Mouse (Mus musculus): ENCODE data around the gene Defb22. TPM values are rescaled to one million over a fixed set of nuclear protein-coding genes. Genes with fewer than 3 reads are reported as not detected.
A peak's percentile ranks its signal among the peaks of the same experiment; 100 is the strongest.

The Defb22 gene
- polyA plus RNA-seq, 1 experiment = not detected

GRCm38 (mm10) chr2:152500204-152500862, 10.4 kb upstream of the Defb22 start:
- H3K4me3 ChIP-seq (ENCODE audit: insufficient read depth, poor library complexity, severe bottlenecking) = no peak overlapping the region
- no peaks in the 10 kb centered on the region for H3K79me2 ChIP-seq (ENCODE audit: control insufficient read depth, insufficient read depth)
- H3K36me3 ChIP-seq (ENCODE audit: control insufficient read depth, insufficient read depth) = no peaks in the 10 kb centered on the region
- H3K79me3 ChIP-seq (ENCODE audit: low read depth) = no peaks in the 10 kb centered on the region
- TF ChIP-seq MYOG (IDR thresholded peaks at IDR 0.05; ENCODE audit: control insufficient read depth, extremely low read depth, insufficient read length) = no peak
- no peak for TF ChIP-seq FOSL1 (IDR thresholded peaks at IDR 0.05; ENCODE audit: insufficient read depth, low read length, poor library complexity, severe bottlenecking)
- no peak for TF ChIP-seq CEBPB (IDR thresholded peaks at IDR 0.05; ENCODE audit: low read depth)
- no peak for TF ChIP-seq MYOD1 (IDR thresholded peaks at IDR 0.05; ENCODE audit: control insufficient read depth, insufficient read length, low read depth)
- TF ChIP-seq MAX (IDR thresholded peaks at IDR 0.05) = no peak
- TF ChIP-seq CTCF (IDR thresholded peaks at IDR 0.05; ENCODE audit: control insufficient read depth, insufficient read depth, insufficient read length) = no peak
- TF ChIP-seq USF1 (IDR thresholded peaks at IDR 0.05; ENCODE audit: low read depth) = no peak
- no peak overlapping the region for H3ac ChIP-seq (ENCODE audit: control insufficient read depth, insufficient read length, low read depth)
- no peaks in the 10 kb centered on the region for H3K27me3 ChIP-seq (ENCODE audit: control insufficient read depth, insufficient read depth, insufficient read length)

DNA sequence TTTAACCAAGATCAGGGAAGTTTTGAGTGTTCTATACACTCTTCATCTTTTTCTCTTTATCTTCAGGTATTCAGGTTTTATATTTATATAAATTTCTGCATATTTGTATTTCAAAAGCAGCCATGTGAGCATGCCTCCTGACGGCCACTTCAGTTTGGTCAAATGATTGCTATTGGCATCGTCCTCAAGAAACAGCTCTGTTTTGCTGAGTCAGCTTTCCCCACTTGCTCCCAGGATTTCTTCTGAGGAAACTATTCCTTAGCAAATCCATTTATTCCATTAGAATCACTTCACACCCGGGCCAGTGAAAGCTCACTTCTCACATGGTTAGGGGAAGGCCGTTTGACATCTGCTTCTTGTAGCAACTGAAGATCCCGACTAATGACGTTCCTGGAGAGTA, 8.1 kb upstream of the Defb22 start:
- H3K79me3 ChIP-seq (ENCODE audit: low read depth) = no peaks in the 10 kb centered on the region
- H3K79me2 ChIP-seq (ENCODE audit: control insufficient read depth, insufficient read depth) = no peaks in the 10 kb centered on the region
- TF ChIP-seq MAX (IDR thresholded peaks at IDR 0.05) (no peak), CTCF (IDR thresholded peaks at IDR 0.05; ENCODE audit: control insufficient read depth, insufficient read depth, insufficient read length) (no peak), MYOG (IDR thresholded peaks at IDR 0.05; ENCODE audit: control insufficient read depth, extremely low read depth, insufficient read length) (no peak), MYOD1 (IDR thresholded peaks at IDR 0.05; ENCODE audit: control insufficient read depth, insufficient read length, low read depth) (no peak), CEBPB (IDR thresholded peaks at IDR 0.05; ENCODE audit: low read depth) (no peak), FOSL1 (IDR thresholded peaks at IDR 0.05; ENCODE audit: insufficient read depth, low read length, poor library complexity, severe bottlenecking) (no peak), USF1 (IDR thresholded peaks at IDR 0.05; ENCODE audit: low read depth) (no peak)
- H3K4me3 ChIP-seq (ENCODE audit: insufficient read depth, poor library complexity, severe bottlenecking) = no peak overlapping the region
- H3ac ChIP-seq (ENCODE audit: control insufficient read depth, insufficient read length, low read depth) = no peak overlapping the region
- no peaks in the 10 kb centered on the region for H3K27me3 ChIP-seq (ENCODE audit: control insufficient read depth, insufficient read depth, insufficient read length)
- no peaks in the 10 kb centered on the region for H3K36me3 ChIP-seq (ENCODE audit: control insufficient read depth, insufficient read depth)

- Histone ChIP-seq H3ac (ENCODE audit: control insufficient read depth, insufficient read length, low read depth) (no peak overlapping the region), H3K79me3 (ENCODE audit: low read depth) (no peaks in the 10 kb centered on the region), H3K4me3 (ENCODE audit: insufficient read depth, poor library complexity, severe bottlenecking) (no peak overlapping the region), H3K36me3 (ENCODE audit: control insufficient read depth, insufficient read depth) (no peaks in the 10 kb centered on the region), H3K79me2 (ENCODE audit: control insufficient read depth, insufficient read depth) (no peaks in the 10 kb centered on the region), H3K27me3 (ENCODE audit: control insufficient read depth, insufficient read depth, insufficient read length) (no peaks in the 10 kb centered on the region)
- TF ChIP-seq FOSL1 (IDR thresholded peaks at IDR 0.05; ENCODE audit: insufficient read depth, low read length, poor library complexity, severe bottlenecking) = no peak
- no peak for TF ChIP-seq CTCF (IDR thresholded peaks at IDR 0.05; ENCODE audit: control insufficient read depth, insufficient read depth, insufficient read length)
- no peak for TF ChIP-seq MAX (IDR thresholded peaks at IDR 0.05)
- no peak for TF ChIP-seq CEBPB (IDR thresholded peaks at IDR 0.05; ENCODE audit: low read depth)
These were observed 3.2 kb upstream of the Defb22 start for GRCm38 (mm10) chr2:152493151-152493550.

GRCm38 (mm10) chr2:152487024-152487423, 2.9 kb downstream of the Defb22 start:
- Histone ChIP-seq H3K36me3 (ENCODE audit: control insufficient read depth, insufficient read depth) (no peaks in the 10 kb centered on the region), H3K27me3 (ENCODE audit: control insufficient read depth, insufficient read depth, insufficient read length) (no peaks in the 10 kb centered on the region), H3K4me3 (ENCODE audit: insufficient read depth, poor library complexity, severe bottlenecking) (no peak overlapping the region), H3ac (ENCODE audit: control insufficient read depth, insufficient read length, low read depth) (no peak overlapping the region), H3K79me3 (ENCODE audit: low read depth) (no peaks in the 10 kb centered on the region), H3K79me2 (ENCODE audit: control insufficient read depth, insufficient read depth) (no peaks in the 10 kb centered on the region)
- TF ChIP-seq USF1 (IDR thresholded peaks at IDR 0.05; ENCODE audit: low read depth) (no peak), MAX (IDR thresholded peaks at IDR 0.05) (no peak), MYOG (IDR thresholded peaks at IDR 0.05; ENCODE audit: control insufficient read depth, extremely low read depth, insufficient read length) (no peak), CEBPB (IDR thresholded peaks at IDR 0.05; ENCODE audit: low read depth) (no peak), CTCF (IDR thresholded peaks at IDR 0.05; ENCODE audit: control insufficient read depth, insufficient read depth, insufficient read length) (no peak), MYOD1 (IDR thresholded peaks at IDR 0.05; ENCODE audit: control insufficient read depth, insufficient read length, low read depth) (no peak), FOSL1 (IDR thresholded peaks at IDR 0.05; ENCODE audit: insufficient read depth, low read length, poor library complexity, severe bottlenecking) (no peak)

DNA sequence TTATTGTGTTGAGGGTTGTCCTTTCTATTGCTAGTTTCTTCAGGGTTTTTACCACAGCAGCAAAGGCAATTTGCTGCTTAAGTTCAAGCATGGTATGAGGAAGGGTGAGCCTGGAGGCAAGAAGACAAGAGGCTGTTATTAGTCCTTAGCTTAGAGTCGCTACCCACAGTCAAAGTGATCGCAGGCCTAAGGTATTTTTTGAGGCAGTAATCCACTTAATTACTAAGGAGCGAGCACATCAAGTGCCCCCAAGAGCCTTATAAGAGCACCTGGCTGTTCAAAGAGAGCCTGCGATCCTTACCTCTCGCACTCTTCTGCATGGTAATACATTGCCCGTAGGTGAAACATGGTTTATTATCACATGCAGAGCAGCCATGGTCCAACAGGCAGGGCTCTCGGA, 8.2 kb downstream of the Defb22 start:
- no peak overlapping the region for H3K4me3 ChIP-seq (ENCODE audit: insufficient read depth, poor library complexity, severe bottlenecking)
- H3K79me3 ChIP-seq (ENCODE audit: low read depth) = no peaks in the 10 kb centered on the region
- no peak overlapping the region for H3ac ChIP-seq (ENCODE audit: control insufficient read depth, insufficient read length, low read depth)
- no peaks in the 10 kb centered on the region for H3K79me2 ChIP-seq (ENCODE audit: control insufficient read depth, insufficient read depth)
- H3K27me3 ChIP-seq (ENCODE audit: control insufficient read depth, insufficient read depth, insufficient read length) = no peaks in the 10 kb centered on the region
- no peaks in the 10 kb centered on the region for H3K36me3 ChIP-seq (ENCODE audit: control insufficient read depth, insufficient read depth)
- TF ChIP-seq MYOD1 (IDR thresholded peaks at IDR 0.05; ENCODE audit: control insufficient read depth, insufficient read length, low read depth) (no peak), USF1 (IDR thresholded peaks at IDR 0.05; ENCODE audit: low read depth) (no peak), FOSL1 (IDR thresholded peaks at IDR 0.05; ENCODE audit: insufficient read depth, low read length, poor library complexity, severe bottlenecking) (no peak), CEBPB (IDR thresholded peaks at IDR 0.05; ENCODE audit: low read depth) (no peak), CTCF (IDR thresholded peaks at IDR 0.05; ENCODE audit: control insufficient read depth, insufficient read depth, insufficient read length) (no peak), MAX (IDR thresholded peaks at IDR 0.05) (no peak), MYOG (IDR thresholded peaks at IDR 0.05; ENCODE audit: control insufficient read depth, extremely low read depth, insufficient read length) (no peak)

DNA sequence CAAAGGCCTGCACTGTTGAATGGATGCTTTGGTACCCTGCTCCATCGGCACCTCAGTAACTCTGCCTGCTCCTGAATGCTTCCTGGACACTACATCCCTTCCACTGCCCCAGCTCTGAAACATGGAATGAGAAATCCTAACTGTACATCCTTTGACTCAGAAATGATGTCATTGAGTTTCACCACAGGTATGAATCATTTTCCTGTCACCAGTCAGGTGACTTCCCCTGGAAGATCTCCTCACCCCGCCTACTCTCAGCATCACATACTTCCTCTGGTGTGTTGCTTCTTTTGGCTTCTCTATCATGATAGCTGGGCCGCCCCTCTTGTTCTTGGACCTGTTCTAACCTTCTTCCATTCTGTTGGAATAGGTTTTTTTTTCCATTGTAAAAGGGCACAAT, 9.1 kb downstream of the Defb22 start:
- H3K36me3 ChIP-seq (ENCODE audit: control insufficient read depth, insufficient read depth) = no peaks in the 10 kb centered on the region
- H3ac ChIP-seq (ENCODE audit: control insufficient read depth, insufficient read length, low read depth) = no peak overlapping the region
- H3K4me3 ChIP-seq (ENCODE audit: insufficient read depth, poor library complexity, severe bottlenecking) = no peak overlapping the region
- no peaks in the 10 kb centered on the region for H3K27me3 ChIP-seq (ENCODE audit: control insufficient read depth, insufficient read depth, insufficient read length)
- no peaks in the 10 kb centered on the region for H3K79me3 ChIP-seq (ENCODE audit: low read depth)
- peak; percentile 59 for TF ChIP-seq CEBPB (IDR thresholded peaks at IDR 0.05; ENCODE audit: low read depth)
- no peak for TF ChIP-seq CTCF (IDR thresholded peaks at IDR 0.05; ENCODE audit: control insufficient read depth, insufficient read depth, insufficient read length)
- peak; percentile 86 for TF ChIP-seq USF1 (IDR thresholded peaks at IDR 0.05; ENCODE audit: low read depth)
- no peak for TF ChIP-seq MAX (IDR thresholded peaks at IDR 0.05)
- TF ChIP-seq MYOG (IDR thresholded peaks at IDR 0.05; ENCODE audit: control insufficient read depth, extremely low read depth, insufficient read length) = no peak
- no peak for TF ChIP-seq FOSL1 (IDR thresholded peaks at IDR 0.05; ENCODE audit: insufficient read depth, low read length, poor library complexity, severe bottlenecking)
- no peaks in the 10 kb centered on the region for H3K79me2 ChIP-seq (ENCODE audit: control insufficient read depth, insufficient read depth)
